Mouse (Mus musculus): ENCODE data around the gene Dock6. TPM values are rescaled to one million over a fixed set of nuclear protein-coding genes. Genes with fewer than 3 reads are reported as not detected.

The Dock6 gene
- polyA plus RNA-seq, 1 experiment from 2014 or later = 37.7 TPM

DNA sequence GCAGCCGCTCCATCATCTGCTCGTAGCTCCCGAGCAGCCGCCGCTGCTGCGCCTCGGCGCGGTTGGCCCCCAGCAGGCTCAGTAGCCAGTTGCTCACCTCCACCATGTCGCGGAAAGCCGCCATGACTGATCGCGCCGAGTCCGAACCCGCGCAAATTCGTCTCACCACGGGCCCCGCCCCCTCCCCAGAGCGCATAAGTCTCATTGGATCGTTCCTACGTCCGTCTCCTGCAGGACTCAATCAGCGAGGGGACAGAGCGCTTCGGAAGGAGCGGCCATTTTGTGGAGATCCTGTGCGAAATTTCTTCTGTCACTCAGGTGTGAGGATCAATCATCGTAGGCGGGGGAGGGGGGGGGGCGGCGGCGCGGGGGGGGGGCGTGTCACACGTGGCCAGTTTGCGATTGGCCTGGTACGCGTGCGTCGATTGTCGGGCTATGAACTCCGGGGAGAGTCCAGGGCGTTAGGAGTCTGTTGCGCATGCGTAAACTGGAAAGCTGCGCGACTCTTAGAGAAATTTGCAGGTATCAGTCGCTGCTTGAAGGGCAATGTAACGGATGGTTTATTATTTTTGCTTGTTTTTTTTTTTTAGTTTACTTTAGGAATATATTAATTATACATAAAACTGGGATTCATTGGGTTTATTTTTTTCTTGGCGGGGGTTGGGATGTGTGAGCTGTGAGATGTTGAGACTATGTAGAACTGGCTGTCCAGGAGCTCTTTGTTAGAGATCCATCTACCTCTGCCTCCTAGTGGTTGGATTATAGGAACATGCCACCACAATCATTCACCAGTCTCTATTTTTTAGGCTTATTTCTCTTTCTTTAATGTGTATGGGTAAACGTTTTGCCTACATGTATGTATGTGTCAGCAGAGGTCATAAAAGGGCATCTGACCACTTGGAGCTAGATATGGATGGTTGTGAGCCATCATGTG, 92.0 kb downstream of the Dock6 start, which contains the start of gene Spc24:
TSS of gene Spc24 (minus strand) at position 149 of the 934 bp plus-strand sequence.
- Histone ChIP-seq H3K9ac (peak within 1 kb of the TSS; percentile 54), H3K4me2 (replicated peaks) (peak within 1 kb of the TSS; percentile 88), H3K9me3 (replicated peaks) (no peaks in the 10 kb centered on the region), H3K4me3 (replicated peaks) (peak within 1 kb of the TSS; percentile 88), H3K4me1 (peaks cover 22% of the 10 kb centered on the region), H3K27ac (replicated peaks) (peak within 1 kb of the TSS; percentile 70), H3K27me3 (no peaks in the 10 kb centered on the region), H3K36me3 (peaks cover 11% of the 10 kb centered on the region; the same call in 1 of the 2 replicates)
- peak; percentile 95 for ATAC-seq (ENCODE audit: insufficient number of reproducible peaks, low FRiP score, low TSS enrichment, low read depth)
- under 1% methylated on average over 53 of the region's 54 CpGs for WGBS

DNA sequence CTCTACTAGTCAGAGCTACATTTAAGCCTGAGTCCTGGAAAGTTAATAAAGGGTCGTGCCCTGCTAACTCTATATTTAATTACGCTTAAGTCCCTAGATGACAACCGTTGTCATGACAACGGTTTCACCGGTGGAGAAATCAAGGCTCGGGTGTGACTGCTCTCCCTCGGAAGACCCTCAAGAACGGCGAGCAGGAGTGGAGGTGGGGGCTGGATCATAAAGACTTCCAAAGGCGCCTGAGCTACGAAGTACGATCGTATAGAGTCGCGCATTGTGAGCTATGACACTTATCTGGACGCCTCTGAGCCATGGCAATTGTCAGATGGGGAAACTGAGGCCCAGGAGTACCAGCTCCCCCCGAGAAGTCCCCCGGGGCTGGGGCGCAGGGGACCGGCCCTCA, 92.7 kb downstream of the Dock6 start:
- peaks cover 22% of the 10 kb centered on the region for H3K4me1 ChIP-seq
- 0 out of 2 replicates have a peak overlapping the region, but pooled peaks have one; percentile 34 for H3K27ac ChIP-seq (replicated peaks)
- peak overlapping the region; percentile 88 for H3K4me3 ChIP-seq (replicated peaks)
- H3K9ac ChIP-seq = peak overlapping the region; percentile 54
- WGBS = under 1% methylated on average over 20 of the region's 20 CpGs
- H3K36me3 ChIP-seq = peaks cover 11% of the 10 kb centered on the region; the same call in 1 of the 2 replicates
- no peak for ATAC-seq (ENCODE audit: insufficient number of reproducible peaks, low FRiP score, low TSS enrichment, low read depth)
- peak overlapping the region; percentile 88 for H3K4me2 ChIP-seq (replicated peaks)
- H3K9me3 ChIP-seq (replicated peaks) = no peaks in the 10 kb centered on the region
- H3K27me3 ChIP-seq = no peaks in the 10 kb centered on the region

DNA sequence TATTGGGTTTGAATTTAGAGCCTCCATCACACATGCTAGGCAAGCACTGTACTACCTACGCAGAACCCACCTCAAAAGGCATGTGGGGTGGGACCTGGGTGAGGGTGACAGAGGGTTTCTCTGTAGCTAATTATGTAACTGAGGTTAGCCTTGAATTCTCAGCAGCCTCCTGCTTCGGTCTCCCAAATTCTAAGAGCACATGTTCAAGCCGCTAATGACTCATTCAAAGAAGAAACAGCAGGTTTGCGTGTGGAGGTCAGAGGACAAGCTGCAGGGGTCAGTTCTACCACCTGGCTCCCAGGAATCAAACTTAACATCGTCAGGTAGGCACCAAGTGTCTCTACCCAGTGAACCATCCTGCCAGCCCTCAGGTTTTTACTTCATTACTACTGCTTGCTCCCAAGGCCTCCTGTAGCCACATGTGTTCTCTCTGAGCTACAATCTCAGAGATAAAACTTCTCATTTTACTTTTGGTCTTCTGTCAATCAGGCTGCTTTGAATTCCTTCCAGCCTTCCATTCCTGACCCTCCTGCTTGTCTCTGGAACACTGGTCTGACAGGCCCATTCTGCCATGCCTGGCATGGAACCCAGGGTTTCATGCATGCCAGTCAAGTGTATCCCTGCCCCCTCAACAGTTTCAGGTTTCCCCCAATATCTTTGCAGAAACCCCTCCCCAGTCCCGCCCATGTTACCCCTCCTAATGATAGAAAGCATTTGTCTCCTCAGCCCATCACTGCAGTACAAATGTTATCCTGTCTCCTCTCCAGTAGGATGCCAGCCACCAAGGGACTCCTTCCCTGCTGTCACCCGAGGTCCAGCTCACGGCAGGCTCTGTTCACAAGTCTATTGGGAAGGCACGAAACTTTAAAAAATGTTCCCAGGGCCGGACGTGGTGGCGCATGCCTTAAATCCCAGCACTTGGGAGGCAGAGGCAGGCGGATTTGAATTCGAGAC, 93.6 kb downstream of the Dock6 start:
- Histone ChIP-seq H3K4me2 (replicated peaks) (peak overlapping the region; percentile 88), H3K36me3 (peaks cover 11% of the 10 kb centered on the region; the same call in 1 of the 2 replicates), H3K27me3 (no peaks in the 10 kb centered on the region), H3K4me1 (peaks cover 31% of the 10 kb centered on the region), H3K9ac (no peak overlapping the region), H3K9me3 (replicated peaks) (no peaks in the 10 kb centered on the region), H3K27ac (replicated peaks) (no peak overlapping the region), H3K4me3 (replicated peaks) (peak overlapping the region; percentile 88)
- 50% methylated on average over 14 of the region's 14 CpGs for WGBS
- ATAC-seq (ENCODE audit: insufficient number of reproducible peaks, low FRiP score, low TSS enrichment, low read depth) = no peak

DNA sequence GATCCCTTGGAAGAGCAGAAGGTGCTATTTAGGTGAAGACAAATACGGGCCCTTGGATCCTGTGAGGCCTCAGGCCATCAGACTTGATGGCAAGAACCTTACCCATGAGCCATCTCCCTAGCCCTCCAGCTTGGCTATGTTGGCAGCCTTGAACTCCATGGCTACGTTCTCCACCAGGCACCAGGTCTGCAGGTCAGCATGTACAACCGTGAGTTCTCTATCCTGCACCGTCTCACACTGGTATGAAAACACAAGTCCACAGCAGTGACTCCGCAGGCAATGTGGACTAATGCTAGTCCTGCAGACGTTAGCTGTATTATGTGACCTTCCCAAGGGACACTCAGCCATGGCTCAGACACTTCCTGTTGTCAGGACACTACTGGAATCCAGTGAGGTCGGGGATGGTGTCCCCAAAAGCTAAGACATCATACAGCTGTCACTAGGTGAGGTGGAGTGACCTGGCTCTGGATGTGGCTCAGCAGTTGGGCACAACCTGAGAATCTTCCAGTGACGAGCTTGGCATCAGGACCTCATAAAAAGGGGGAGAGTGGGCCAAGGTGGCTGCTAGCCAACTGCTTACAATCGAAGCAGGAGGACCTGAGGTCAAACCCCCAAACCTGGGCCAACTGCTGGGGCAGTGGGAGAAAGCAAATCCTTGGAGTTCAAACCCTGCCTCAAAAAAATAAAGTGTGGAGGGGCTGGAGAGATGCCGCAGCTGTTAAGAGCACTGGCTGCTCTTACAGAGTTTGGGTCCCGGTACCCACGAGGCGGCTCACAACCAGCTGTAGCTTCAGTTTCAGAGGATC, 97.7 kb downstream of the Dock6 start:
- Histone ChIP-seq H3K27ac (replicated peaks) (peak overlapping the region; percentile 69; the same call in 1 of the 2 replicates), H3K36me3 (peaks cover 13% of the 10 kb centered on the region; the same call in 1 of the 2 replicates), H3K27me3 (no peaks in the 10 kb centered on the region), H3K4me1 (peaks cover 41% of the 10 kb centered on the region), H3K9me3 (replicated peaks) (no peaks in the 10 kb centered on the region), H3K4me3 (replicated peaks) (no peak overlapping the region), H3K4me2 (replicated peaks) (no peak overlapping the region), H3K9ac (no peak overlapping the region)
- no peak for ATAC-seq (ENCODE audit: insufficient number of reproducible peaks, low FRiP score, low TSS enrichment, low read depth)
- 65% methylated on average over 13 of the region's 13 CpGs for WGBS

DNA sequence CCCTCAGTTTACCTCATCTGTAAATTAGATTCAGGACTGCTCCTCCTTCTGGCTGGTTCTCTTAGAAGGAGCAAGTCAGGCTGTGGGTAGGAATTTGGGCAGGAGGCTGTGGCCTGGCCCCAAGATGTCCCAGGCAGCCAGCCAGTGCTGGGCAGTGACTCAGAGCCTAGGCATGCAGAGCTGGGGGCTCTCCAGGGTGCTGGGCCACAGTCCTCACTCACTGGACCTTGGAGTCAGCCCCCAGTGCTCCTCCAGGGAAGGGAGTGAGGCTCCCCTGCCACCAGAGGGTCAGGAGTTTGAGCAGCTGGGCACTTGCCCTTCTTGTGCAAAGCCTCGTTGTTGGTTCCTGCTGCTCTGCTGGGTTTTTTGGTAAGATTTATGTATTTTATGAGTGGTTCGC, 98.4 kb downstream of the Dock6 start:
- H3K9ac ChIP-seq = no peak overlapping the region; the same call in 1 of the 2 replicates
- 73% methylated on average over 2 of the region's 2 CpGs for WGBS
- no peaks in the 10 kb centered on the region for H3K27me3 ChIP-seq
- no peak overlapping the region for H3K4me2 ChIP-seq (replicated peaks)
- H3K4me3 ChIP-seq (replicated peaks) = no peak overlapping the region
- no peaks in the 10 kb centered on the region for H3K9me3 ChIP-seq (replicated peaks)
- ATAC-seq (ENCODE audit: insufficient number of reproducible peaks, low FRiP score, low TSS enrichment, low read depth) = peak; percentile 49; the same call in 1 of the 2 replicates
- H3K27ac ChIP-seq (replicated peaks) = peak overlapping the region; percentile 69; the same call in 1 of the 2 replicates
- H3K36me3 ChIP-seq = peaks cover 20% of the 10 kb centered on the region
- H3K4me1 ChIP-seq = peaks cover 34% of the 10 kb centered on the region

DNA sequence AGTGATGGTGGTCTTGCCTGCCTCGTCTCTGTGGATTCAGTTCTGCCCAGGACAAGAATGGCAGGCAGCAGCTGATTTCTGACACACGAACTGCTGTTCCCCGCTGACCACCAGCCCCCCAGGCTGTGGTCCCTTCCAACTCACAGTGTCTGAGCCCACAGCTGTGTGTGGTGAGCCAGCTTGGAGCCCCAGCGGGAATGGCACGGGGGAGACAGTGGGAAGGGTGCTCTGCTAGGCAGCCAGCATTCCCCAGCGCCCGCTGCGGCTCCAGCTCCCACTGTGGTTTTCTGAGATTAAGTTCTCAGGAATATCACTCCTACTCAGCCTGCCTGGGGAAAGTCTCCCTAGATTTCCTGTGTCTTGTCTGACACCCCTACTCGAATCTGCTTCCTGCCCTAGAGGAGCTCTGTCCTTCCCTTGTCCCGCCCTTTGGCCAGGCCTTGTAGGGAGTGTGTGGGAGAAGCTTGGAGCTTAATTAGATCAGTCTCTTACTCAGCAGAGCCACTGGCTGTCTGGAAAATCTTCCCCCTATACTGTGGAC, 100.1 kb downstream of the Dock6 start:
- WGBS = 28% methylated on average over 10 of the region's 10 CpGs
- peak; percentile 74 for ATAC-seq (ENCODE audit: insufficient number of reproducible peaks, low FRiP score, low TSS enrichment, low read depth)
- H3K36me3 ChIP-seq = peaks cover 36% of the 10 kb centered on the region
- H3K9me3 ChIP-seq (replicated peaks) = no peaks in the 10 kb centered on the region
- H3K9ac ChIP-seq = no peak overlapping the region
- H3K27ac ChIP-seq (replicated peaks) = peak overlapping the region; percentile 72
- H3K4me2 ChIP-seq (replicated peaks) = no peak overlapping the region
- peaks cover 29% of the 10 kb centered on the region for H3K4me1 ChIP-seq
- H3K4me3 ChIP-seq (replicated peaks) = no peak overlapping the region
- no peaks in the 10 kb centered on the region for H3K27me3 ChIP-seq

DNA sequence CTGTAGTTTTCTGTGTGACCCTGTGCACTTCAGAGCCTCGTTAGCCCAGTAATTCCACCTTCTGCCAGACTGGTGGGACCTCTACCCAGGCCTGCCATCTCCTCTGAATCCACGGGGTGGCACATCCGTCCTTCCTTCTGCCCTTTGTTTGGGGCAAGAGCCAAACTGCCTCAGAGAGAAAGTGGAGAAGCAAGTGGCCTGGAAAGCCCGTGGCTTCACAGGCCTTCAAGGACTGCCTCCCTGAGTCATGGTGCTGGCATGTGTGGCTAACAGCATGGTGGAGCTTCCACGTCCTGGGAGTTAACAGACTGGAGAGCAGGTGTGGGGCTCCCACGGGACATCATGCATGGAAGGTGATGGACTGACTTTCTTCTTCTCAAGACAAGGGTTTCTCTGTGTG, 101.1 kb downstream of the Dock6 start:
- no peak for ATAC-seq (ENCODE audit: insufficient number of reproducible peaks, low FRiP score, low TSS enrichment, low read depth)
- WGBS = 61% methylated on average over 6 of the region's 6 CpGs
- peaks cover 40% of the 10 kb centered on the region for H3K36me3 ChIP-seq
- H3K27ac ChIP-seq (replicated peaks) = no peak overlapping the region
- no peaks in the 10 kb centered on the region for H3K9me3 ChIP-seq (replicated peaks)
- H3K4me1 ChIP-seq = peaks cover 29% of the 10 kb centered on the region
- H3K27me3 ChIP-seq = no peaks in the 10 kb centered on the region
- no peak overlapping the region for H3K4me2 ChIP-seq (replicated peaks)
- H3K9ac ChIP-seq = no peak overlapping the region
- H3K4me3 ChIP-seq (replicated peaks) = no peak overlapping the region

DNA sequence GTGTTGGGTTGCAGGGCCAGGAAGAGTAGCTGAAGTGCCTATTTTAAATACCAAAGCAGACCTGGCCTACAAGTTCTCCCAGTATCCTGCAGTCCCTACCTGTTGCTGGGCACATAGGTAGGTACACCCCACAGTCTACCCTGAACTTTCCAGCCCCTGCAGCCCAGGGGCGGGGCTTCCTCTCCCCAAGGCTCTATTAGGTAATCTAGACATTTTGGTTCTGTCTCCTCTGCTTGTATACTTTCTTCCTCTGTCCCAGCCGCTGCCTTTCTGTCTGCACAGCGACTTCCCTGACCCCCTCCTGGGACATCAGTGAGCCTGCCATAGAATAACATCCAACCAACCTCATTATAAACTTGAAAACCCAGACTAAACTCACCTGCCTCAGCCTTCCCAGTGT, 102.1 kb downstream of the Dock6 start:
- Histone ChIP-seq H3K27ac (replicated peaks) (0 out of 2 replicates have a peak overlapping the region, but pooled peaks have one; percentile 29), H3K36me3 (peaks cover 44% of the 10 kb centered on the region), H3K27me3 (no peaks in the 10 kb centered on the region), H3K4me3 (replicated peaks) (no peak overlapping the region), H3K4me2 (replicated peaks) (no peak overlapping the region), H3K9ac (no peak overlapping the region), H3K9me3 (replicated peaks) (no peaks in the 10 kb centered on the region), H3K4me1 (peaks cover 29% of the 10 kb centered on the region)
- WGBS = 68% methylated on average over 3 of the region's 3 CpGs
- no peak for ATAC-seq (ENCODE audit: insufficient number of reproducible peaks, low FRiP score, low TSS enrichment, low read depth)

Measured in embryonic facial prominence, embryonic 15.5 days (tissue).